Mouse (Mus musculus) ES-Bruce4 (cell line): ENCODE data around the gene Ckap4.

ENCODE experiments used
- CTCF ChIP-seq: IDR thresholded peaks from one replicate; pipeline ENCODE4 v1.8.1; 2011; ENCODE audit warnings: low read depth, low read length
- EP300 ChIP-seq: IDR thresholded peaks from 2 replicates; pipeline ENCODE4 v1.6.1; 2011; ENCODE audit warnings: low read depth, low read length; ENCODE audit not compliant: insufficient read depth
- POLR2A ChIP-seq: IDR thresholded peaks from one replicate; pipeline ENCODE4 v1.8.1; 2011; ENCODE audit warnings: low read length; ENCODE audit not compliant: insufficient read depth

DNA sequence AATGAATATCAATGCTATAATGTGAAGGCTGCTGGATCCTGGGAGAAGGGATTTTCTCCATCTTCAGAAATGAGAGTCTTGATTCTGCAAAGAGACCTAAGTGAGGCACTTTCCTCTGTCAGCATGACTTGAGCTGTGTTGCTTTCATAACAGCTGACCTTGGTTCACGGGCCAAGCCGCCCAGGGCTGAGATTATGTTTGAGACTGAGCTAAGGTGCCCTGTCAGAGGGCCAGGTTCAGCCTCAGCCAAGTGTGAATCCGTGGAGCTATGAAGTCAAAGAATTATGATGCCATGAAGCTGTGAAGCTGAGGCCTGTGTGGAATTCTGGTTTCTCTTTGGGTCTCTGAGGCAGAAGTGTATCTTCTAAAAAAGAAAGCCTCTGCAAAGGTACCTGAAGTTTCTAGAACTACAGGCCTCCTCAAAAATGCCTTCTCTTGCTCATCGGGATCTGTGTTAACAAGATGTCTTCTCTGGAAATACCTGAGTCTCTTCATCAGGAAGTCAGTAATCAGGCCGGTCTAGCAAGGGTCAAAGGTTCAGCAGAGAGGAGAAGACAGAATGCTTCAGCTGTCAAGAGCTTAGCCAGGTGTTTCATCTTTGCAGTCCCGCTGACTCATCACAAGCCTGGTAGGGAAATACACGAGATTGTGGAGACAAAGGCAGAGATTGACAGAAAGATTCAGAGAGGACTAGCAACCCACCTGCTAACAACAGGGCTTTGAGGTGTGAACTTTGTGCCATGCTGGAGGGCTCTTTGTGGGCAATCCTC is 11.2 kb upstream of the Ckap4 start:
- TF ChIP-seq POLR2A (no peak), EP300 (no peak), CTCF (no peak)
